Mouse (Mus musculus) limb, embryonic 15.5 days (tissue): ENCODE measurements around the gene Lrrc17. TPM values are rescaled to one million over a fixed set of nuclear protein-coding genes. Genes with fewer than 3 reads are reported as not detected.
A peak's percentile ranks its signal among the peaks of the same experiment; 100 is the strongest.
"Not testable (repeated sequence)": the region's sequence is repeated elsewhere in the genome, so short reads cannot be mapped to it uniquely, and the experiment has no call there.

ENCODE experiments used
- ATAC-seq: fragments of 200-750 bp; cut with Nextera tagmentation; 2 replicates; pipeline ENCODE4 v1.8.0; 2017; ENCODE audit warnings: low read depth, moderate TSS enrichment; ENCODE audit not compliant: insufficient number of reproducible peaks, low FRiP score, low TSS enrichment
- H3K27ac ChIP-seq: fragments of 300-500 bp; sonication (generic); 2 replicates; pipeline ENCODE4 v1.5.1; 2015; ENCODE audit warnings: moderate library complexity, mild to moderate bottlenecking, inconsistent platforms
- H3K27me3 ChIP-seq: fragments of 300-500 bp; sonication (generic); 2 replicates; pipeline ENCODE4 v1.6.1; 2015; ENCODE audit warnings: inconsistent platforms
- H3K36me3 ChIP-seq: fragments of 300-500 bp; sonication (generic); 2 replicates; pipeline ENCODE4 v1.6.1; 2015; ENCODE audit warnings: inconsistent platforms
- H3K4me1 ChIP-seq: fragments of 300-500 bp; sonication (generic); 2 replicates; pipeline ENCODE4 v1.6.1; 2015; ENCODE audit warnings: inconsistent platforms
- H3K4me2 ChIP-seq: fragments of 300-500 bp; sonication (generic); 2 replicates; pipeline ENCODE4 v1.6.1; 2015; ENCODE audit warnings: mild to moderate bottlenecking, inconsistent platforms
- H3K4me3 ChIP-seq: fragments of 300-500 bp; sonication (generic); 2 replicates; pipeline ENCODE4 v1.5.1; 2015; ENCODE audit warnings: mild to moderate bottlenecking, inconsistent platforms
- H3K9ac ChIP-seq: fragments of 300-500 bp; sonication (generic); 2 replicates; pipeline ENCODE4 v1.6.1; 2015; ENCODE audit warnings: inconsistent platforms
- H3K9me3 ChIP-seq: fragments of 300-500 bp; sonication (generic); 2 replicates; pipeline ENCODE4 v1.6.1; 2016; ENCODE audit warnings: inconsistent platforms
- WGBS: fragments of 180-500 bp; shearing (Covaris S2); methylation state at CpG from one replicate; pipeline ENCODE4 v1.1.7; 2015; 5-methylcytosine and 5-hydroxymethylcytosine counted together
- polyA plus RNA-seq: library from polyadenylated mRNA; unstranded; fragments of >200 nt; fragmentation: Nextera tagmentation; extraction: Ambion mirVana; gene quantifications from 2 replicates; pipeline ENCODE4 v1.2.1, GENCODE M21; 2015

Gene Lrrc17
- polyA plus RNA-seq, 1 experiment from 2014 or later: 106 TPM

GRCm38 (mm10) chr5:21575210-21575550 is 31.8 kb downstream of the Lrrc17 start:
- 81% methylated on average over 13 of the region's 13 CpGs for WGBS
- H3K9ac ChIP-seq: no peak overlapping the region
- H3K4me1 ChIP-seq: peaks cover 16% of the 10 kb centered on the region
- no peaks in the 10 kb centered on the region for H3K9me3 ChIP-seq
- no peak overlapping the region for H3K4me3 ChIP-seq
- no peak overlapping the region for H3K27ac ChIP-seq
- H3K4me2 ChIP-seq: no peak overlapping the region
- H3K36me3 ChIP-seq: peaks cover 11% of the 10 kb centered on the region; the same call in 1 of the 2 replicates
- H3K27me3 ChIP-seq: no peaks in the 10 kb centered on the region
- no peak for ATAC-seq

GRCm38 (mm10) chr5:21578136-21578535 is 34.8 kb downstream of the Lrrc17 start:
- peaks cover 14% of the 10 kb centered on the region for H3K4me1 ChIP-seq
- no peaks in the 10 kb centered on the region for H3K9me3 ChIP-seq
- no peak overlapping the region for H3K27ac ChIP-seq
- ATAC-seq: no peak
- 84% methylated on average over 3 of the region's 3 CpGs for WGBS
- H3K4me3 ChIP-seq: no peak overlapping the region
- no peak overlapping the region for H3K9ac ChIP-seq
- no peak overlapping the region for H3K4me2 ChIP-seq
- H3K27me3 ChIP-seq: no peaks in the 10 kb centered on the region
- H3K36me3 ChIP-seq: peaks cover 4% of the 10 kb centered on the region; the same call in 1 of the 2 replicates

- ATAC-seq: no peak
- no peak overlapping the region for H3K9ac ChIP-seq
- H3K4me2 ChIP-seq: no peak overlapping the region
- H3K9me3 ChIP-seq: no peaks in the 10 kb centered on the region
- 55% methylated on average over 6 of the region's 6 CpGs for WGBS
- no peak overlapping the region for H3K4me3 ChIP-seq
- H3K27ac ChIP-seq: no peak overlapping the region
- H3K4me1 ChIP-seq: 0 out of 2 replicates have a peak, but pooled peaks cover 3% of the 10 kb centered on the region
- H3K27me3 ChIP-seq: no peaks in the 10 kb centered on the region
- no peaks in the 10 kb centered on the region for H3K36me3 ChIP-seq
Measured at GRCm38 (mm10) chr5:21586763-21587162, 43.4 kb downstream of the Lrrc17 start.

GRCm38 (mm10) chr5:21587683-21588082 is 44.3 kb downstream of the Lrrc17 start:
- no peak overlapping the region for H3K4me3 ChIP-seq
- no peak overlapping the region for H3K4me2 ChIP-seq
- peaks cover 8% of the 10 kb centered on the region; the same call in 1 of the 2 replicates for H3K4me1 ChIP-seq
- no peak for ATAC-seq
- no peak overlapping the region for H3K27ac ChIP-seq
- WGBS: 75% methylated on average over 7 of the region's 7 CpGs
- no peaks in the 10 kb centered on the region for H3K9me3 ChIP-seq
- no peaks in the 10 kb centered on the region for H3K27me3 ChIP-seq
- H3K9ac ChIP-seq: no peak overlapping the region
- H3K36me3 ChIP-seq: no peaks in the 10 kb centered on the region

- no peak for ATAC-seq
- Histone ChIP-seq H3K4me1 (peaks cover 9% of the 10 kb centered on the region; the same call in 1 of the 2 replicates), H3K9ac (no peak overlapping the region), H3K4me3 (no peak overlapping the region), H3K4me2 (no peak overlapping the region), H3K36me3 (no peaks in the 10 kb centered on the region), H3K9me3 (no peaks in the 10 kb centered on the region), H3K27ac (no peak overlapping the region), H3K27me3 (no peaks in the 10 kb centered on the region)
- WGBS: 61% methylated on average over 13 of the region's 13 CpGs
Measured at GRCm38 (mm10) chr5:21588220-21588619, 44.9 kb downstream of the Lrrc17 start.

GRCm38 (mm10) chr5:21592106-21592505 is 48.7 kb downstream of the Lrrc17 start:
- Histone ChIP-seq H3K4me1 (peaks cover 9% of the 10 kb centered on the region; the same call in 1 of the 2 replicates), H3K4me3 (no peak overlapping the region), H3K27ac (peak overlapping the region; percentile 57), H3K36me3 (no peaks in the 10 kb centered on the region), H3K27me3 (no peaks in the 10 kb centered on the region), H3K9ac (no peak overlapping the region), H3K4me2 (no peak overlapping the region), H3K9me3 (no peaks in the 10 kb centered on the region)
- 33% methylated on average over 2 of the region's 2 CpGs for WGBS
- 0 out of 2 replicates have a peak, but pooled peaks have one; percentile 40 for ATAC-seq

GRCm38 (mm10) chr5:21593201-21593709 is 49.9 kb downstream of the Lrrc17 start:
- Histone ChIP-seq H3K36me3 (no peaks in the 10 kb centered on the region), H3K27ac (no peak overlapping the region), H3K9me3 (no peaks in the 10 kb centered on the region), H3K27me3 (no peaks in the 10 kb centered on the region), H3K4me2 (no peak overlapping the region), H3K4me1 (peaks cover 9% of the 10 kb centered on the region; the same call in 1 of the 2 replicates), H3K4me3 (no peak overlapping the region), H3K9ac (no peak overlapping the region)
- ATAC-seq: no peak
- 87% methylated on average over 9 of the region's 9 CpGs for WGBS

GRCm38 (mm10) chr5:21599536-21599935 is 56.2 kb downstream of the Lrrc17 start:
- 76% methylated on average over 2 of the region's 2 CpGs for WGBS
- H3K4me3 ChIP-seq, H3K4me2 ChIP-seq, H3K27me3 ChIP-seq, ATAC-seq, H3K4me1 ChIP-seq, H3K9me3 ChIP-seq, H3K36me3 ChIP-seq, H3K9ac ChIP-seq, H3K27ac ChIP-seq: not testable (repeated sequence)

- H3K4me1 ChIP-seq: no peaks in the 10 kb centered on the region
- no peak for ATAC-seq
- no peak overlapping the region for H3K4me3 ChIP-seq
- H3K4me2 ChIP-seq: no peak overlapping the region
- 89% methylated on average over 4 of the region's 4 CpGs for WGBS
- no peak overlapping the region for H3K27ac ChIP-seq
- H3K9ac ChIP-seq: no peak overlapping the region
- H3K36me3 ChIP-seq: no peaks in the 10 kb centered on the region
- no peaks in the 10 kb centered on the region for H3K9me3 ChIP-seq
- H3K27me3 ChIP-seq: no peaks in the 10 kb centered on the region
Measured at GRCm38 (mm10) chr5:21599961-21600360, 56.6 kb downstream of the Lrrc17 start.

- 75% methylated on average over 6 of the region's 6 CpGs for WGBS
- Histone ChIP-seq H3K9me3 (no peaks in the 10 kb centered on the region), H3K9ac (no peak overlapping the region), H3K27me3 (no peaks in the 10 kb centered on the region), H3K4me3 (no peak overlapping the region), H3K4me2 (no peak overlapping the region), H3K36me3 (no peaks in the 10 kb centered on the region), H3K27ac (no peak overlapping the region), H3K4me1 (peaks cover 11% of the 10 kb centered on the region; the same call in 1 of the 2 replicates)
- no peak for ATAC-seq
Measured at GRCm38 (mm10) chr5:21605936-21606335, 62.6 kb downstream of the Lrrc17 start.

- no peak overlapping the region for H3K4me2 ChIP-seq
- peaks cover 11% of the 10 kb centered on the region; the same call in 1 of the 2 replicates for H3K4me1 ChIP-seq
- ATAC-seq: 0 out of 2 replicates have a peak, but pooled peaks have one; percentile 23
- peak overlapping the region; percentile 64 for H3K27ac ChIP-seq
- H3K36me3 ChIP-seq: no peaks in the 10 kb centered on the region
- WGBS: 48% methylated on average over 12 of the region's 12 CpGs
- H3K27me3 ChIP-seq: no peaks in the 10 kb centered on the region
- no peaks in the 10 kb centered on the region for H3K9me3 ChIP-seq
- no peak overlapping the region for H3K9ac ChIP-seq
- no peak overlapping the region for H3K4me3 ChIP-seq
Measured at GRCm38 (mm10) chr5:21608311-21609304, 65.2 kb downstream of the Lrrc17 start.

- Histone ChIP-seq H3K27ac (no peak overlapping the region), H3K4me1 (peaks cover 11% of the 10 kb centered on the region; the same call in 1 of the 2 replicates), H3K36me3 (no peaks in the 10 kb centered on the region), H3K4me3 (no peak overlapping the region), H3K27me3 (no peaks in the 10 kb centered on the region), H3K9me3 (no peaks in the 10 kb centered on the region), H3K4me2 (no peak overlapping the region), H3K9ac (no peak overlapping the region)
- ATAC-seq: no peak
- WGBS: 63% methylated on average over 3 of the region's 3 CpGs
Measured at GRCm38 (mm10) chr5:21610996-21611395, 67.6 kb downstream of the Lrrc17 start.
